Mouse (Mus musculus): ENCODE measurements at regions not wholly inside any gene's neighbourhood (a gene's known extent, or its start where the extent isn't known, plus 50 kb on each side); places are given as distances from the start of the nearest gene placed in this dataset.

DNA sequence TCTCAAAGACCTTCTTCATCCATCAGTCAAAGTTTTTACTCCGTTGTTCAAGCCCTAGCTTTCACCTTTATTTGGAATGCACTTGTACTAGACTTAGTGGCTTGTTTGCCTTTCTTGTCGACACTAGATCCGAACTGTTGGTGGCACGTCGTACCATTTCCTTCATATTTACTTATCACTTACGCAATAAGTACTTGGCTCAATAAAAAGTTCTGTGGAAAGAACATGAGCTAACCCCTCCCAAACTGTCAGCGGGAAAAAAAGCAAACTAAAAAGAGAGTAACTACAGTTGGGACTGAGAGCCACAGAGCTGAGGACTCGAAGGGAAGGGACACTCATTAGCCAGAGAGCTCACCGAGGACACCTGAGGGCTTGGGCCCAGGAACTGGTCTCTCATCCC lies 202.8 kb downstream of the Gm19410 start:
- 88% methylated on average over 9 of the region's 9 CpGs for WGBS
- Histone ChIP-seq H3K4me3 (no peak overlapping the region), H3K36me3 (no peaks in the 10 kb centered on the region), H3K27ac (replicated peaks) (no peak overlapping the region), H3K4me1 (replicated peaks) (peaks cover 7% of the 10 kb centered on the region), H3K9me3 (no peaks in the 10 kb centered on the region), H3K27me3 (no peaks in the 10 kb centered on the region), H3K9ac (no peak overlapping the region), H3K4me2 (no peak overlapping the region)
- ATAC-seq (ENCODE audit: low read depth): no peak

GRCm38 (mm10) chr8:35971082-35971481 lies 205.5 kb downstream of the Gm19410 start:
- H3K9me3 ChIP-seq: no peaks in the 10 kb centered on the region
- no peak overlapping the region for H3K4me3 ChIP-seq
- H3K36me3 ChIP-seq: no peaks in the 10 kb centered on the region
- H3K27ac ChIP-seq (replicated peaks): no peak overlapping the region
- no peak overlapping the region for H3K4me2 ChIP-seq
- no peak overlapping the region for H3K9ac ChIP-seq
- ATAC-seq (ENCODE audit: low read depth): no peak
- peaks cover 6% of the 10 kb centered on the region; the same call in 1 of the 2 replicates for H3K4me1 ChIP-seq (replicated peaks)
- 88% methylated on average over 7 of the region's 7 CpGs for WGBS
- no peaks in the 10 kb centered on the region for H3K27me3 ChIP-seq

DNA sequence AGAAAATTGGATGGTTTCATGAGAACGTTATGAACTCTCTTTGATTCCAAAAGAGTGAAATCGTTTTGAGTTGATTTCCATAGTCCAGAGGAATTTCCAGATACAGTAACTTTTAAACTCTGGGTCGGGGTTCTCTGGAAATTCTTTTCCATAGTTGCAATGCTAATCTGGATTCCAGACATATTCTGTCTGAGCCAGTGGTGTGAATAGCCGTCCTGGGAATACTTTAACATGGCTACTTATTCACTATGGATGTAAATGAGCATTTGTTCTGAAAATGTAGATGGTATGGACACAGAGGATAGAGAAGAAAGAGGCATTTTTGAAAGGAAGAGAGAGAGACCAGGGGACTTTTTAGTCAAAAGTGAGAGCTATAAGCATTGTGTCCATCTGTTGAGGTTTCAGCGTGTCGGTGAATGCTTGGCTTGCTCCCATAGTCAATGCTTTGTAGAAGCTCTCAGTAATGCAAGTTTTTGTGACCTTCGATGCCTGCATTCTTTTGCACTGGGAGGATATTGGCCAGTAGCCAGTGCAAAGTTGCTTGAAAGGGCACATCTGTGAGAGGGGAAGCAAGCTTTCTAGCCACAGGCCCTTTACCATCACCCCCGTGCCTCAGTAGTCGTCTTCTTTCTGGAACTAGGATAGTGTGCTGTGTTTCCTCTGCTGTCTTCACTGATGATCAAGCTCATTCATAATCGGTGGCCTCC lies 208.9 kb downstream of the Gm19410 start:
- no peak for ATAC-seq (ENCODE audit: low read depth)
- 64% methylated on average over 10 of the region's 10 CpGs for WGBS
- no peak overlapping the region for H3K9ac ChIP-seq

DNA sequence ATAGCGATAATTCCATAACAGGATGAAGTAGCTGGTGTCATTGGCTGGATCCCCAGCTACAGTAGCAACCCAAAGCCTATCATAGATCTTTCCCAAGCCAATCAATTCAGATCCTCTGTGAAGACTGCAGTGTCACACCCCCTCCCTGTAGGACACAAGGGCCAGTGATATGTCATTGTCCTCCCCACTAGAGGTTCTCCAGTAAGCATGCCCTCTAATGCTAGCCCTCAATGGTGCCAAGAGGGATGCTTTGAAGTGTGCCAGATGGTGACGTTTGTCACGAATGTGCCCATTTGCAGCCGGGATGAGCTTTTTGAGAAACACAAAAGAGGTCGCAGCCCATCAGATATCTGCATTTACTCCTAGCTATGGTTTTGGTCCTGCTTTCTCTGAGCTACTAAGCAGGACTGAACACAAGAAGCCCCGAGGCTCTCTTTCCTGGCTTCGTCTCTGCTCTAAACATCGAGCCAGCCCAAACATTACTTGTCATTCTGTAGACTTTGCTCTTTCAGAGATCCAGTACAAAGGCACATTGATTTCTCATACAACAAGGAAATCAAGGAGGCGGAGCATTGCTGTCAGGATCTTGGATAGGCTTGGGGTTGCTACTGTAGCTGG lies 214.2 kb downstream of the Gm19410 start:
- 77% methylated on average over 9 of the region's 9 CpGs for WGBS

More for the DNA sequence above, 208.9 kb downstream of the Gm19410 start:
- no peak overlapping the region for H3K4me2 ChIP-seq
- no peaks in the 10 kb centered on the region for H3K27me3 ChIP-seq
- no peak overlapping the region for H3K27ac ChIP-seq (replicated peaks)
- H3K4me1 ChIP-seq (replicated peaks): peaks cover 6% of the 10 kb centered on the region; the same call in 1 of the 2 replicates
- H3K36me3 ChIP-seq: no peaks in the 10 kb centered on the region
- no peaks in the 10 kb centered on the region for H3K9me3 ChIP-seq
- no peak overlapping the region for H3K4me3 ChIP-seq

DNA sequence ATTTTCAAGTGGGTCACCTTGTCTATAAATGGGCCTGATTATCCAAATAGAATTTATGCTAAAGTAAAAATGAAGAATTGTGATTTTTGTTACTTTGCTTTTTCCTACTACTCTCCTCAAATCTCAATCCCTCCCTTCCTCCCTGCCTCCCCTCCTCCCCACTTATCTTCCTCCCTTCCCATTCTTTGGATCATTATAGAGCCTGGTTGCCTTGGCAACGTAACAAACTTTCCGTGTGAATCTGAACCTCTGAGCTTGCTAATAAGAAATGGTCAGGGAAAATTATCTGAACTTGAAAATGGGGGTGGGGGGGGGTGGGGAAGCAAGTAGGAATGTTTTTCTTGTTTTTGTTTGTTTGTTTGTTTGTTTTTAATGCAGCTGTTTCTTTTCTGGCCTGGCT lies 217.5 kb downstream of the Gm19410 start:
- Histone ChIP-seq H3K4me1 (replicated peaks) (0 out of 2 replicates have a peak, but pooled peaks cover 12% of the 10 kb centered on the region), H3K36me3 (no peaks in the 10 kb centered on the region), H3K9ac (no peak overlapping the region), H3K27ac (replicated peaks) (no peak overlapping the region), H3K4me2 (no peak overlapping the region), H3K27me3 (no peaks in the 10 kb centered on the region), H3K4me3 (no peak overlapping the region), H3K9me3 (no peaks in the 10 kb centered on the region)
- WGBS: 57% methylated on average over 2 of the region's 2 CpGs
- ATAC-seq (ENCODE audit: low read depth): no peak

More for the DNA sequence above, 214.2 kb downstream of the Gm19410 start:
- H3K4me3 ChIP-seq: no peak overlapping the region
- no peak for ATAC-seq (ENCODE audit: low read depth)
- no peaks in the 10 kb centered on the region for H3K27me3 ChIP-seq
- H3K4me2 ChIP-seq: no peak overlapping the region
- H3K9ac ChIP-seq: no peak overlapping the region
- H3K9me3 ChIP-seq: no peaks in the 10 kb centered on the region
- H3K36me3 ChIP-seq: no peaks in the 10 kb centered on the region
- H3K4me1 ChIP-seq (replicated peaks): 0 out of 2 replicates have a peak, but pooled peaks cover 2% of the 10 kb centered on the region
- H3K27ac ChIP-seq (replicated peaks): no peak overlapping the region

GRCm38 (mm10) chr8:35985152-35985689 lies 219.6 kb downstream of the Gm19410 start:
- Histone ChIP-seq H3K27me3 (no peaks in the 10 kb centered on the region), H3K27ac (replicated peaks) (no peak overlapping the region), H3K4me3 (no peak overlapping the region), H3K9me3 (no peaks in the 10 kb centered on the region), H3K4me2 (no peak overlapping the region), H3K36me3 (no peaks in the 10 kb centered on the region), H3K4me1 (replicated peaks) (0 out of 2 replicates have a peak, but pooled peaks cover 12% of the 10 kb centered on the region), H3K9ac (no peak overlapping the region)
- 60% methylated on average over 5 of the region's 5 CpGs for WGBS
- no peak for ATAC-seq (ENCODE audit: low read depth)

DNA sequence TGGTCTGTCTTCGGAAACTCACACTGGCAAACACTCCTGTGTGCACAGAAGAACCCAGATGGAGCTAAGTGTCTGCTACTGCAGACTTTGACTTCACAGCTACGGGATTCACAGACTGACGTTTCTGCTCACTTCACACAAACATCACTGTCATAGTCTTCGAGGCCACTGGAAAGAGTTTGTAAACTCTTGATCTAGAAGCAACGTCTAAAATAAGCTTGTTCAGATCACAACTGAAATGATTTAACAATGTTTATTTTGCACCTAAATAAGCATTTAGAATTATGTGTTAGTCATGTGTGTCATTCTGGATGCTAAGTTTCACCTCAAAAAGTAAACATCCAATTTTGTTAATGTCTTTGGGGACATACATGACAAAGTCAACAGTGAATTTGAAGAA lies 221.7 kb downstream of the Gm19410 start:
- Histone ChIP-seq H3K4me1 (replicated peaks) (peaks cover 21% of the 10 kb centered on the region; the same call in 1 of the 2 replicates), H3K27me3 (no peaks in the 10 kb centered on the region), H3K36me3 (no peaks in the 10 kb centered on the region), H3K4me3 (no peak overlapping the region), H3K9me3 (no peaks in the 10 kb centered on the region), H3K4me2 (no peak overlapping the region), H3K27ac (replicated peaks) (no peak overlapping the region), H3K9ac (no peak overlapping the region)
- 80% methylated on average over 5 of the region's 5 CpGs for WGBS
- ATAC-seq (ENCODE audit: low read depth): no peak

DNA sequence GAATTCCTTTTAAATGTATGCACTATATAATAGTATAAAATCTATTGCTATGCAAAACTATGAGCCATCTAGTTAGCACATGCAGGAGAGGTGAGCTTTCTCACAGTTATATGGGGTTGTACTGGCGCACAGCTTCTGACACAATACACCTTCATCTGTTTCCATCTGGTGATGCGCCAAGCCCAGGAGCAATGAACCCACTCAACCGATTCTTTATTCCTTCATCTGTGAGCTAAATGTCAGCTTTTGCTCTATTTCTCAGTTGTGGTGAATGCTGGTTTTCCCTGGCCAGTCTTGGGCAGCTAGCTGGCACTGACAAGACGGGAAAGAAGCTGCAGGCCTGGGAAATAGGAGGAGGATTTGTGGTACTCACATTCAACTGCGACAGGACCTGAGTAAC lies 225.4 kb downstream of the Gm19410 start:
- ATAC-seq (ENCODE audit: low read depth): peak; percentile 43; the same call in 1 of the 2 replicates
- Histone ChIP-seq H3K9ac (no peak overlapping the region), H3K4me1 (replicated peaks) (peaks cover 9% of the 10 kb centered on the region; the same call in 1 of the 2 replicates), H3K4me2 (no peak overlapping the region), H3K27me3 (no peaks in the 10 kb centered on the region), H3K4me3 (no peak overlapping the region), H3K9me3 (no peaks in the 10 kb centered on the region), H3K36me3 (no peaks in the 10 kb centered on the region), H3K27ac (replicated peaks) (peak overlapping the region; percentile 35; the same call in 1 of the 2 replicates)
- 71% methylated on average over 5 of the region's 5 CpGs for WGBS

GRCm38 (mm10) chr8:35991936-35992603 lies 226.5 kb downstream of the Gm19410 start:
- Histone ChIP-seq H3K27ac (replicated peaks) (no peak overlapping the region), H3K27me3 (no peaks in the 10 kb centered on the region), H3K36me3 (no peaks in the 10 kb centered on the region), H3K4me1 (replicated peaks) (peaks cover 9% of the 10 kb centered on the region; the same call in 1 of the 2 replicates), H3K4me2 (no peak overlapping the region), H3K9ac (no peak overlapping the region), H3K4me3 (no peak overlapping the region), H3K9me3 (no peaks in the 10 kb centered on the region)
- no peak for ATAC-seq (ENCODE audit: low read depth)
- WGBS: 87% methylated on average over 9 of the region's 9 CpGs

DNA sequence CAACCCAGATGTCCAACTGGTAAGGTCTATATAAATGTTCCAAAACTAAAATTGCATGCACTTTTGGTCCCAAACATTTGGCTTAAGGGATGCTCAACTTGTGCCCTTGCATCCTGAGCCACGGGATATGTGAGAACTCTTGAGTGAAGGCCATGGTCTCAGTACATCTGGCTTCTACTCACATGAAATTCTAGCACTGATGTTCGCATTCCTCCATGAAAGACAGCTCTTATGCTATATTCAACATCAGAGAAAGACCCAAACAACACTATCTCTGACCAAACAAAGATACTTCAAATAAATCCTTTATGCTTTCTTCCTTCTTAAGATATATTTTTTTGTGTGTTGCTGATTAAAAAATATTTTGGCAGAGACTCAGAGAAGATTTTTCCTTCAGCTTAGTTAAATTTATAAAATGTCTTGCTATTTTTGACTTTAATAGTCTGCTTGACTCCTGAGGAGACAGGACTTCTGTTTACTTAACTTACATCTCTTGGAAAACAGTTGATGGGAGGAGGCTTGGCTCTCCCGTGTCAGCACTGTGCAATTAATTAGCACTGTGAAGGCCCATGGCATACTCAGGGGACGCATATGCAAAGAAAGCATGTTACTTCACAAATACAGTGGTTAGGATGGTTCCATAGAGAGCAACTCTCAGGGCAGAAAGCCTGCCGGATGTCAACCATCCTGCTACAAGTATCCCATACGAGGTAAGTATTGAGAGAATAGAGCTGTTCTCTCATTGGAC lies 230.9 kb downstream of the Gm19410 start:
- Histone ChIP-seq H3K36me3 (no peaks in the 10 kb centered on the region), H3K4me1 (replicated peaks) (peaks cover 6% of the 10 kb centered on the region; the same call in 1 of the 2 replicates), H3K27me3 (no peaks in the 10 kb centered on the region), H3K9ac (no peak overlapping the region), H3K4me2 (no peak overlapping the region), H3K27ac (replicated peaks) (no peak overlapping the region), H3K9me3 (no peaks in the 10 kb centered on the region), H3K4me3 (no peak overlapping the region)
- WGBS: 79% methylated on average over 6 of the region's 6 CpGs
- ATAC-seq (ENCODE audit: low read depth): no peak

DNA sequence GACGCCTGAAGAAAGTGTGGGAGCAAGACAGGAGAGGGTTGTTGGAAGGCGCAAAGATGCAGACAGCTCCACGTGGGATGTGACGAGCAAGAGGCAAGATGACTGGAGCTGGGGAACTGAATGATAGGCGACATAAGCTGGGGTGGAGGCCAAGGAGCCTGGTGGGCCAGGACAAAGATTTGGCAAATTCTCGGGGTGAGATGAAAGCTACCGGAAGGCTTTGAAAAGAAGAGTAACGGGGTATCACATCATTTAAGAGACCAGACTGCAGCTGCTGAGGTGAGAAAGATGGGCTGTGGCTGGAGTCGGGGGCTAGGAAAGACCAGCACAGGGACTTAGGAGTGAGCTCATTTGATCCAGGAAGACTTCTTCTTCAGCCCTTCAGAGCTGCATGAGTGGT lies 234.0 kb downstream of the Gm19410 start:
- no peak overlapping the region for H3K9ac ChIP-seq
- no peak overlapping the region for H3K4me3 ChIP-seq
- no peak overlapping the region for H3K27ac ChIP-seq (replicated peaks)
- no peak for ATAC-seq (ENCODE audit: low read depth)
- no peaks in the 10 kb centered on the region for H3K9me3 ChIP-seq
- no peaks in the 10 kb centered on the region for H3K36me3 ChIP-seq
- 0 out of 2 replicates have a peak, but pooled peaks cover 6% of the 10 kb centered on the region for H3K4me1 ChIP-seq (replicated peaks)
- H3K27me3 ChIP-seq: no peaks in the 10 kb centered on the region
- 85% methylated on average over 9 of the region's 9 CpGs for WGBS
- no peak overlapping the region for H3K4me2 ChIP-seq
